Mouse (Mus musculus): ENCODE results near the gene Naga.
A peak's percentile ranks its signal among the peaks of the same experiment; 100 is the strongest.
"Not testable (repeated sequence)": the region's sequence is repeated elsewhere in the genome, so short reads cannot be mapped to it uniquely, and the experiment has no call there.

Naga gene

GRCm38 (mm10) chr15:82338593-82339112 lies at the start of gene Naga, which contains the start of the genes Pheta2 and Smdt1:
Gene Naga, minus strand, starts transcription at chr15:82338925.
Gene Pheta2, plus strand, starts transcription at chr15:82338942.
Gene Smdt1, plus strand, starts transcription at chr15:82338959.
- DNase-seq: peak; percentile 95

GRCm38 (mm10) chr15:82385729-82386128 lies 47.0 kb upstream of the Naga start:
- no peak for DNase-seq

- no peak for DNase-seq
These were observed 43.7 kb upstream of the Naga start for GRCm38 (mm10) chr15:82382441-82382840.

GRCm38 (mm10) chr15:82380714-82381062 lies 42.0 kb upstream of the Naga start:
- no peak for DNase-seq

DNA sequence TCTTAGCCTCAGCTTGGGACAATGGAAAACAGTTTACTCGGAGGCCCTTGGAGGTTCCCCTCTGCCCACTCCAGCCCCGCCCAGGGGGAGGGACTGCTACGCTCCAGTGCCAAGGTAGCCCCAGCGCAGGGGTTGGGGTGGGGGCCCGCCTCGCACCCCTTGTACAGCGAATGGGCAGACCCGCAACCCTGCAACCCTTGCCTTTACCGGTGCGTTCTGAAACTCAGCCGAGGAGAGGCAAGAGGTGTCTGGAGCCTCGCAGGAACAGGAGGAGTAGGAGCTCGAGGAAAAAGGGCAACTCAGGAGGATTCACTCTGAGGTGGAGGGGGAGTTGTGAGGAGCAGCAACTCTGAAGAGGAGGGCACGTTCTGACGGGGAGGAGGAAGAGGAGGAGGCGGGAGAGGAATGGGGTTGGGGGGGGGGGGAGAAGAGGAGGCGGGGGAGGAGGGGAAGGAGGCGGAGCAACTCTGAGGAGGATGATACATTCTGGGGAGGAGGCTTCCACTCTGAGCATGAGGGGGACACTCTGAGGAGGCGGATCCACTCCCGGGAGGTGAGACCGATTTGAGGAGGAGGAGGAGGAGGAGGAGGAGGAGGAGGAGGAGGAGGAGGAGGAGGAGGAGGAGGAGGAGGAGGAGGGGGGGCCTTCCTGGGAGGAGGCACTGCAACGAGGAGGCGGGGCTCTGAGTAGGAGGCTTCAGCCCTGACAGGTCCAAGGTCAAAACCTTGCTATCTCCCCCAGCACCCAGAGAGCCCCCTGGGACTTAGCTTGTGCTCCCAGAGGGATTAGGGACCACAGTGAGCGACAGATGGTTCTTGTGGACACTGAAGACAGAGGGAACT lies 41.4 kb upstream of the Naga start, which contains the start of gene Cyp2d22:
Gene Cyp2d22, minus strand, starts transcription at position 390 of the 843 bp plus-strand sequence.
- no peak for DNase-seq

GRCm38 (mm10) chr15:82379511-82379870 lies 40.8 kb upstream of the Naga start:
- DNase-seq: no peak

DNA sequence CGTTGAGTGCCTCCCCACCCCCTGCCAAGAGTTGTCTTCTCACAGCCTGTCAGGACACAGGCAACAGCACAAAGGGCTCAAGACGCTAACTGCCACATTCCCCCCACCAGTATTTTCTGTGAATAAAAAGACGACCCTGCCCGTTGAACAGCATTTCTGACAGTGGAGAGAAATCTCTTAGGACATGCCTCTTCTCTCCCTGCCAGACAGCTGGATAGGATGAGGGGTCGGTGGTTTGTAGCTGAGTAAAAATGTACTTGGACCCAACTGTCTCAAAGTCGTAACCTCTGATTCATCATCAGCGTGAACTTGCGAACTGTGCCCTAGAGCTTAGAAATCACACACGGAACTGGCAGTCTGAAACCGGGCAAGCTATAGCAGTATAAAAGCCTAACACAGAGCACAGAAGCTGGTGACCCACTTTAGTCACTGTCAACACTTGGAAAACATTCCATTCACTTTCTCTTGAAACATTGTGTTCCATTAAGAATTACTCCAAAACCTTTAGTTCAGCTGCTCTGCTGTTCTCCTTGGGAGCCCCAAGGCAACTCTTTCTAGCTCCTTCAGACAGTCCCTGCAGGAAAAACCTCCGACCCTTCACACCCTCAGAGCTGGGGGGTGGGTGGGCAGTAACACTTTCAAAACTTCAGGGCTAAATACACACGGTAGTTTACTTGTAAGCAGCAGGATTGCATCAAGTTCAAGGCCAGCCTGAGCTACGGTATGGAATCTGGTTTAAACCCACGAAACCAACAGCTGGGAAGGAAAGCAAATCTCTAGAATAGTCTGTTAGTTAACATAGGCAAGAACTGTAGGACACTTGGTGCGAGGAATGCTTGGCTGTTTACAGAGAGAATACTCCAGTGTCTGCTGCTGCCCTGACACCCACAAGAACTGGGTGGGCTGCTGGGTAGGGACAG lies 39.8 kb upstream of the Naga start:
- no peak for DNase-seq

GRCm38 (mm10) chr15:82377701-82378100 lies 39.0 kb upstream of the Naga start:
- no peak for DNase-seq

DNA sequence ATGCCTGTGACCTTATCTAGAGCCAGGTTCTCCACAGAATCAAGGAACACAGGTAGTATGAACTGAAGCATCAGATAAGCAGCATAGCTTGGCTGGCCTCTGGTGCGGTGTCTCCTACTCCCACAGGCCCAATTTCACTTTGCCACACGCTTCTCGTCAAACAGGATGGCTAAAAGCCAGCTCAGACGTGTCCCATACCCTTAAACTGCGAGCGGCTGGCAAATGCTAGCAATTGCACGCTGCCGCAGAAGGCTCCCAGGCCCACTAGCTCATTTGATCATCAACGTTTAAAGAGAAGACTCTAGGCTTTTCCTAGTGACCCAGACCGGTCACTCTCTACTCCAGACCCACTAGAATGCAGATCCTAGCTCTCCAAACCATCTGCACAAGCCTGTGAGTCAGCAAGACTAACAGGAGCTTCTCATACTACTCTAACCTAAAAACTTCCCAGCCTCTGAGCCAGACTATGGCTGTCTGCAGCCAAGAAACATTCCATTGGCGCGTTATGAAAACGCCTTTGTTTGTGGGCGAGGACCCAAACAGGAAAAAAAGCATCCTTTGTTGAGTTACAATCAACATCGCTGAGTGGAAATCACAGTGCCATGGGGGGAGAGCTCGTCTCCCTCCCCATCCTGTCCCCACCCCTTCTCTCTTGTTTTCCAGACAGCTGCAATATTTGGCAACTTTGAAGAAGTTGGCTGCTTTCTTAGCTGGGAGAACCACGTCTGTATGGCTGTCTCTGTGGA lies 37.8 kb upstream of the Naga start:
- DNase-seq: no peak

DNA sequence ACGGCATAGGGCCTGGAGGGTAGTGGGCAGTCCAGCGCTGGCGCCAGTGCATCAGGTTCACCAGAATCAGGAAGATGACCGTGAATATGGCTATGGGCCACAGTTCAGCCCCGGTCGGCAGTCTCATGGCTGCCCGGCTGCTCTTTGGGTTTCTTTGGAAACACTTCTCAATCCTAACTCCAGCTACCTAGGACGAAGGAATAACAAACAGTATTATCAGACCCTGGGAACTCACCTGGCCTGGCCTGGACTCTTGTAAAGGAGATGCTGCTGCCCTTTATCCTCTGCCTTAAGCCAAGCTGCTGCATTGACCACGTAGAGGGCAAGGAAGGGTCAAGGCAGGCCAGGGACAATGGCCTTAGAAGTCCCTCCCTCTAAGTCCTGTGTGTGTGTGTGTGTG lies 37.1 kb upstream of the Naga start:
- no peak for DNase-seq

DNA sequence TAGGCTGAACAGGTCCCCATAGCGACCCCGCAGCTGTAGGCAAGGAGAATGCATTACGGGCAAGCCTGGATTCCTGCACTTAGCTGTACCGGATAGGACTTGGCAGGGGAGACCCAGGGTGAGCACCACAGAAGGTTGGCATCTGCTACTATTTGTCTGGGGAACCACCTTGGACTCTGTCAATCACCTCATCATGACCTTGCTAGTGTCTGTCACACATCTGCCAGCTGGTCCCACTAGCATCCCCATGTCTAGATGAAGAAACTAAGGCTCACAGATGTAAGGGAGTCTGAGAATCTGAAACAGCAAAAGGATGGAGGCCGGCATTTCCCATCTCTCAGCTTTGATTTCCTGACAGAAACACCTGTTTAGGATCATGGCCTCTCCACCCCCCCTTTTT lies 35.7 kb upstream of the Naga start:
- no peak for DNase-seq

GRCm38 (mm10) chr15:82372991-82373390 lies 34.3 kb upstream of the Naga start:
- no peak for DNase-seq

GRCm38 (mm10) chr15:82372446-82372845 lies 33.7 kb upstream of the Naga start:
- DNase-seq: no peak

- no peak for DNase-seq
These were observed 30.1 kb upstream of the Naga start for GRCm38 (mm10) chr15:82368851-82369250.

GRCm38 (mm10) chr15:82368146-82368545 lies 29.4 kb upstream of the Naga start:
- no peak for DNase-seq

GRCm38 (mm10) chr15:82364561-82364960 lies 25.8 kb upstream of the Naga start:
- DNase-seq: not testable (repeated sequence)

DNA sequence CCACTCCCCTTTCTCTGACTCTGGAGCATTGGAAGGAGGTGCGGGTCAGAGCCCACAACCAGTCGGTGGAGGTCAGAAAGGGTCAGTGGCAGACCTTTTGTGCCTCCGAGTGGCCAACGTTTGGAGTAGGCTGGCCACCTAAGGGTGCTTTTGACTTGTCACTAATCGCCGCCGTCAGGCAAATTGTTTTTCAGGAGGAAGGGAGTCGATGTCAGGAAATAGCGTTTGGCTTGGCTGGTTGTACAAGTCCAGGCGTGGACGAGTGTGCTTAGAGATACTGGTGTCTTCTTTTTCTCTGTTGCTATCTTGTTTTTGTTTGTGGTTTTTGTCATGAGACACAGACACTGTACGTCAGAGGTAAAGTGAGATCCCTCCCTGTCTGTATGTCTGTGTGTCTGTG lies 25.1 kb upstream of the Naga start:
- not testable (repeated sequence) for DNase-seq

DNA sequence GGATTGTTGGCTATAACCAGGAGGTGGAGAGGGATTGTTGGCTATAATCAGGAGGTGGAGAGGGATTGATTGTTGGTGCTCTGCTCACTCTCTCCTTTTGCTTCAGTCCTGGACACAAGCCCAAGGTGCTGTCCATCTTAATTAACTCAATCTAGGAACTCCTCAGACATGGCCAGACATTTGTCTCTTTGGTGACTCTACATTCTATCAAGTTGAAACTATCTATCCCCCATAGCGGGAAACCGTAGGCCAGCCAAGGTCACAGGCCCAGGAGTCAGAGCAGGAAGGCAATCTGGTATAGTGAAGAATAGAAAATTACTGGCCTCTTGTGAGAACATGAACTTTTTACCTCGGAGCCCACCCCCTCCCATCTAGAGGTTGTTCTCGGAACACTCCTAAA lies 23.5 kb upstream of the Naga start:
- no peak for DNase-seq

GRCm38 (mm10) chr15:82361459-82362018 lies 22.8 kb upstream of the Naga start:
- no peak for DNase-seq

- DNase-seq: no peak
These were observed 19.9 kb upstream of the Naga start for GRCm38 (mm10) chr15:82358431-82359260.
